Mouse (Mus musculus) heart, adult 2 months (tissue): ENCODE measurements around the gene Epx. TPM values are rescaled to one million over a fixed set of nuclear protein-coding genes. Genes with fewer than 3 reads are reported as not detected.
A peak's percentile ranks its signal among the peaks of the same experiment; 100 is the strongest.

ENCODE experiments used
- DNase-seq, 2 experiments: peaks; one replicate each; pipeline ENCODE4 v3.0.0; 2021
- H3K27ac ChIP-seq: fragments of 200-600 bp; 2 replicates; pipeline ENCODE4 v1.8.1; 2022
- H3K27me3 ChIP-seq: fragments of 200-500 bp; 2 replicates; pipeline ENCODE4 v1.6.1; 2012; ENCODE audit warnings: mild to moderate bottlenecking, low read length, inconsistent platforms, mixed read lengths; ENCODE audit not compliant: control insufficient read depth, insufficient read depth
- H3K36me3 ChIP-seq: fragments of 200-500 bp; 2 replicates; pipeline ENCODE4 v1.6.1; 2012; ENCODE audit warnings: low read length, inconsistent platforms; ENCODE audit not compliant: control insufficient read depth, insufficient read depth
- H3K4me1 ChIP-seq: fragments of 200-500 bp; 2 replicates; pipeline ENCODE4 v1.6.1; 2011; ENCODE audit warnings: low read length; ENCODE audit not compliant: control insufficient read depth, insufficient read depth
- H3K4me3 ChIP-seq: fragments of 200-600 bp; 2 replicates; pipeline ENCODE4 v1.8.1; 2022
- H3K79me2 ChIP-seq: fragments of 200-500 bp; replicated peaks from 2 replicates; pipeline ENCODE4 v1.6.1; 2012; ENCODE audit warnings: mild to moderate bottlenecking, inconsistent platforms, low read length, moderate library complexity, mixed read lengths; ENCODE audit not compliant: control insufficient read depth, insufficient read depth
- H3K9ac ChIP-seq: fragments of 200-500 bp; 2 replicates; pipeline ENCODE4 v1.6.1; 2012; ENCODE audit warnings: low read depth, mild to moderate bottlenecking, control low read depth, inconsistent platforms, low read length, mixed read lengths
- CTCF ChIP-seq: fragments of 200-600 bp; IDR thresholded peaks from 2 replicates; pipeline ENCODE4 v1.8.1; 2022; ENCODE audit warnings: antibody characterized with exemption, mild to moderate bottlenecking, moderate library complexity
- EP300 ChIP-seq: fragments of 200-500 bp; IDR thresholded peaks from 2 replicates; pipeline ENCODE4 v1.6.1; 2011; ENCODE audit warnings: low read depth, low read length, control low read depth; ENCODE audit not compliant: insufficient read depth
- POLR2A ChIP-seq: fragments of 200-500 bp; IDR thresholded peaks from 2 replicates; pipeline ENCODE4 v1.6.1; 2011; ENCODE audit warnings: mild to moderate bottlenecking, low read depth, low read length, control low read depth; ENCODE audit not compliant: insufficient read depth
- WGBS: fragments of 180-500 bp; shearing (Covaris S2); methylation state at CpG from one replicate; pipeline ENCODE4 v1.1.7; 2018; 5-methylcytosine and 5-hydroxymethylcytosine counted together
- intact Hi-C: fragments of 180-260 bp; cut with DNase I; formaldehyde crosslinking; loops from one replicate; pipeline ENCODE4 v1.15.1; 2025
- polyA plus RNA-seq: library from polyadenylated mRNA; depleted of rRNA; stranded (reverse); fragments of >200 nt; gene quantifications from 2 replicates; pipeline ENCODE4 v1.2.3, GENCODE M21; 2012
- total RNA-seq, 2 experiments: library from RNA; stranded (reverse); gene quantifications; 2 replicates each; pipeline ENCODE4 v1.2.3; 2021

The Epx gene
- total and polyA plus RNA-seq, 3 experiments, result not detected

GRCm38 (mm10) chr11:87852690-87853596, 22.4 kb downstream of the Epx start, which contains the start of gene Mks1:
Mks1 (plus strand) TSS chr11:87853215.
- Histone ChIP-seq H3K36me3 (no peaks in the 10 kb centered on the region), H3K4me3 (peak within 1 kb of the TSS; percentile 72), H3K27me3 (no peaks in the 10 kb centered on the region), H3K79me2 (no peaks in the 10 kb centered on the region), H3K9ac (peak within 1 kb of the TSS; percentile 50), H3K27ac (peak within 1 kb of the TSS; percentile 56), H3K4me1 (peaks cover 3% of the 10 kb centered on the region)
- peak; percentile 88 to 90 for DNase-seq
- intact Hi-C loops, result no loop called here
- WGBS, result 4% methylated on average over 40 of the region's 40 CpGs
- TF ChIP-seq POLR2A (peak; percentile 63), EP300 (0 out of 2 replicates have a peak, but pooled peaks have one; percentile 10), CTCF (no peak)

GRCm38 (mm10) chr11:87847884-87848283, 27.5 kb downstream of the Epx start:
- 62% methylated on average over 6 of the region's 6 CpGs for whole genome bisulfite sequencing
- Histone ChIP-seq H3K9ac (no peak overlapping the region), H3K36me3 (no peaks in the 10 kb centered on the region), H3K27ac (no peak overlapping the region), H3K27me3 (no peaks in the 10 kb centered on the region), H3K79me2 (no peaks in the 10 kb centered on the region), H3K4me1 (no peaks in the 10 kb centered on the region), H3K4me3 (no peak overlapping the region)
- intact Hi-C loops, result no loop called here
- TF ChIP-seq EP300 (no peak), CTCF (no peak), POLR2A (no peak)
- no peak for DNase-seq

GRCm38 (mm10) chr11:87846968-87847600, 28.3 kb downstream of the Epx start:
- DNase-seq, result no peak
- Histone ChIP-seq H3K4me1 (no peaks in the 10 kb centered on the region), H3K27ac (no peak overlapping the region), H3K4me3 (no peak overlapping the region), H3K36me3 (no peaks in the 10 kb centered on the region), H3K27me3 (no peaks in the 10 kb centered on the region), H3K79me2 (no peaks in the 10 kb centered on the region), H3K9ac (no peak overlapping the region)
- WGBS, result 76% methylated on average over 12 of the region's 12 CpGs
- intact Hi-C loops, result no loop called here
- TF ChIP-seq CTCF (no peak), POLR2A (no peak), EP300 (no peak)

- Histone ChIP-seq H3K9ac (no peak overlapping the region), H3K27me3 (no peaks in the 10 kb centered on the region), H3K4me1 (no peaks in the 10 kb centered on the region), H3K4me3 (no peak overlapping the region), H3K27ac (no peak overlapping the region), H3K79me2 (no peaks in the 10 kb centered on the region), H3K36me3 (no peaks in the 10 kb centered on the region)
- TF ChIP-seq EP300, result no peak
- TF ChIP-seq POLR2A, result no peak
- no peak for TF ChIP-seq CTCF
- 87% methylated on average over 3 of the region's 3 CpGs for WGBS
- intact Hi-C loops, result no loop called here
- DNase-seq, result no peak
Observed at GRCm38 (mm10) chr11:87841436-87841835, 33.9 kb downstream of the Epx start.

- Histone ChIP-seq H3K4me3 (no peak overlapping the region), H3K79me2 (no peaks in the 10 kb centered on the region), H3K27me3 (no peaks in the 10 kb centered on the region), H3K9ac (no peak overlapping the region), H3K27ac (no peak overlapping the region), H3K4me1 (no peaks in the 10 kb centered on the region), H3K36me3 (no peaks in the 10 kb centered on the region)
- DNase-seq, result no peak
- 56% methylated on average over 8 of the region's 8 CpGs for WGBS
- intact Hi-C loops, result no loop called here
- TF ChIP-seq POLR2A (no peak), CTCF (no peak), EP300 (no peak)
Observed at GRCm38 (mm10) chr11:87840676-87841075, 34.7 kb downstream of the Epx start.

- Histone ChIP-seq H3K4me1 (no peaks in the 10 kb centered on the region), H3K36me3 (no peaks in the 10 kb centered on the region), H3K27me3 (no peaks in the 10 kb centered on the region), H3K79me2 (no peaks in the 10 kb centered on the region), H3K9ac (no peak within 1 kb of the TSS), H3K4me3 (no peak within 1 kb of the TSS), H3K27ac (no peak within 1 kb of the TSS)
- TF ChIP-seq POLR2A, result no peak
- TF ChIP-seq CTCF, result no peak
- TF ChIP-seq EP300, result no peak
- WGBS, result 33% methylated on average over 10 of the region's 10 CpGs
- intact Hi-C loops, result no loop called here
- DNase-seq, result no peak
Observed at GRCm38 (mm10) chr11:87828239-87828900, 47.0 kb downstream of the Epx start, which contains the start of gene Lpo. Lpo (minus strand) TSS chr11:87828289.
